Mouse (Mus musculus) heart, postnatal 0 days (tissue): ENCODE measurements around the gene Sel1l. TPM values are rescaled to one million over a fixed set of nuclear protein-coding genes. Genes with fewer than 3 reads are reported as not detected.
A peak's percentile ranks its signal among the peaks of the same experiment; 100 is the strongest.

Experiments
- ATAC-seq: fragments of 200-750 bp; cut with Nextera tagmentation; 2 replicates; pipeline ENCODE4 v1.8.0; 2017; ENCODE audit warnings: low read depth, moderate number of reproducible peaks, moderate library complexity; ENCODE audit not compliant: insufficient read depth
- DNase-seq: peaks from one replicate; pipeline ENCODE4 v3.0.0-alpha.2; 2016; ENCODE audit warnings: low spot score
- H3K27ac ChIP-seq: fragments of 300-500 bp; sonication (generic); 2 replicates; pipeline ENCODE4 v1.5.1; 2014; ENCODE audit warnings: low read depth, mild to moderate bottlenecking
- H3K27me3 ChIP-seq: fragments of 300-500 bp; sonication (generic); 2 replicates; pipeline ENCODE4 v1.6.1; 2014; ENCODE audit warnings: low read length, mixed read lengths; ENCODE audit not compliant: control insufficient read depth, insufficient read depth
- H3K36me3 ChIP-seq: fragments of 300-500 bp; sonication (generic); replicated peaks from 2 replicates; pipeline ENCODE4 v1.6.1; 2014; ENCODE audit warnings: low read length, mixed read lengths; ENCODE audit not compliant: control insufficient read depth, insufficient read depth
- H3K4me1 ChIP-seq: fragments of 300-500 bp; sonication (generic); 2 replicates; pipeline ENCODE4 v1.6.1; 2014; ENCODE audit warnings: antibody characterized with exemption; ENCODE audit not compliant: control insufficient read depth, insufficient read depth
- H3K4me2 ChIP-seq: fragments of 300-500 bp; sonication (generic); 2 replicates; pipeline ENCODE4 v1.6.1; 2014; ENCODE audit warnings: low read depth, mild to moderate bottlenecking, low read length, moderate library complexity
- H3K4me3 ChIP-seq: fragments of 300-500 bp; sonication (generic); 2 replicates; pipeline ENCODE4 v1.5.1; 2014; ENCODE audit warnings: low read depth, low read length
- H3K9ac ChIP-seq: fragments of 300-500 bp; sonication (generic); replicated peaks from 2 replicates; pipeline ENCODE4 v1.6.1; 2014; ENCODE audit warnings: low read depth, low read length, mixed read lengths
- H3K9me3 ChIP-seq: fragments of 300-500 bp; sonication (generic); replicated peaks from 2 replicates; pipeline ENCODE4 v1.6.1; 2016; ENCODE audit warnings: low read length; ENCODE audit not compliant: control insufficient read depth
- CTCF ChIP-seq: IDR thresholded peaks from 2 replicates; pipeline ENCODE4 v1.5.1; 2016; ENCODE audit warnings: antibody characterized with exemption, control low read depth, low read depth
- EP300 ChIP-seq: IDR thresholded peaks from 2 replicates; pipeline ENCODE4 v1.6.1; 2016; ENCODE audit warnings: antibody characterized with exemption, low read depth
- WGBS: fragments of 180-500 bp; shearing (Covaris S2); extraction: QIAGEN DNeasy Blood & Tissue Kit; methylation state at CpG from one replicate; pipeline ENCODE4 v1.1.7; 2014; 5-methylcytosine and 5-hydroxymethylcytosine counted together
- polyA plus RNA-seq: library from polyadenylated mRNA; unstranded; fragments of >200 nt; fragmentation: Nextera tagmentation; extraction: Ambion mirVana; gene quantifications from 2 replicates; pipeline ENCODE4 v1.2.1, GENCODE M21; 2015
- total RNA-seq: library from RNA; depleted of rRNA; stranded (reverse); fragments of >200 nt; gene quantifications from 2 replicates; pipeline ENCODE4 v1.2.3, GENCODE M21; 2014; ENCODE audit warnings: low replicate concordance

The Sel1l gene
- total and polyA plus RNA-seq, 2 experiments from 2014 or later = 39.1 to 44.2 TPM

GRCm38 (mm10) chr12:91845393-91845792, 3.6 kb downstream of the Sel1l start:
- Histone ChIP-seq H3K27ac (no peak overlapping the region), H3K27me3 (no peaks in the 10 kb centered on the region), H3K36me3 (peaks cover 22% of the 10 kb centered on the region), H3K4me2 (no peak overlapping the region), H3K4me3 (no peak overlapping the region), H3K9ac (no peak overlapping the region), H3K9me3 (no peaks in the 10 kb centered on the region), H3K4me1 (peaks cover 9% of the 10 kb centered on the region; the same call in 1 of the 2 replicates)
- ATAC-seq = no peak
- DNase-seq = no peak
- 91% methylated on average over 9 of the region's 9 CpGs for WGBS
- no peak for TF ChIP-seq CTCF
- TF ChIP-seq EP300 = no peak

- Histone ChIP-seq H3K4me1 (peaks cover 9% of the 10 kb centered on the region; the same call in 1 of the 2 replicates), H3K4me2 (no peak overlapping the region), H3K4me3 (no peak overlapping the region), H3K36me3 (peaks cover 28% of the 10 kb centered on the region), H3K27me3 (no peaks in the 10 kb centered on the region), H3K27ac (no peak overlapping the region), H3K9me3 (no peaks in the 10 kb centered on the region), H3K9ac (no peak overlapping the region)
- DNase-seq (no peak), ATAC-seq (no peak)
- 72% methylated on average over 4 of the region's 4 CpGs for WGBS
- no peak for TF ChIP-seq EP300
- no peak for TF ChIP-seq CTCF
These were observed 4.4 kb downstream of the Sel1l start for GRCm38 (mm10) chr12:91844542-91844941.

GRCm38 (mm10) chr12:91843888-91844287, 5.1 kb downstream of the Sel1l start:
- no peak for TF ChIP-seq CTCF
- TF ChIP-seq EP300 = no peak
- WGBS = 94% methylated on average over 13 of the region's 13 CpGs
- Histone ChIP-seq H3K9me3 (no peaks in the 10 kb centered on the region), H3K9ac (no peak overlapping the region), H3K27ac (no peak overlapping the region), H3K4me2 (no peak overlapping the region), H3K36me3 (peaks cover 35% of the 10 kb centered on the region), H3K27me3 (no peaks in the 10 kb centered on the region), H3K4me3 (no peak overlapping the region), H3K4me1 (peaks cover 9% of the 10 kb centered on the region; the same call in 1 of the 2 replicates)
- no peak for DNase-seq
- no peak for ATAC-seq

- Histone ChIP-seq H3K36me3 (peaks cover 55% of the 10 kb centered on the region), H3K4me2 (no peak overlapping the region)
- peak; percentile 27; the same call in 1 of the 2 replicates for ATAC-seq
These were observed 7.2 kb downstream of the Sel1l start for GRCm38 (mm10) chr12:91841714-91842113.

GRCm38 (mm10) chr12:91838261-91838660, 10.7 kb downstream of the Sel1l start:
- DNase-seq (no peak), ATAC-seq (no peak)
- no peaks in the 10 kb centered on the region for H3K27me3 ChIP-seq
- H3K9ac ChIP-seq = no peak overlapping the region
- H3K36me3 ChIP-seq = peaks cover 82% of the 10 kb centered on the region
- no peaks in the 10 kb centered on the region for H3K4me1 ChIP-seq
- no peak overlapping the region for H3K27ac ChIP-seq
- no peaks in the 10 kb centered on the region for H3K9me3 ChIP-seq
- no peak overlapping the region for H3K4me3 ChIP-seq
- 72% methylated on average over 7 of the region's 7 CpGs for whole genome bisulfite sequencing
- no peak overlapping the region for H3K4me2 ChIP-seq
- TF ChIP-seq CTCF (no peak), EP300 (no peak)

More at GRCm38 (mm10) chr12:91841714-91842113, 7.2 kb downstream of the Sel1l start:
- TF ChIP-seq EP300 (no peak), CTCF (no peak)
- H3K27me3 ChIP-seq = no peaks in the 10 kb centered on the region
- WGBS = 87% methylated on average over 6 of the region's 6 CpGs
- DNase-seq = no peak
- H3K4me1 ChIP-seq = no peaks in the 10 kb centered on the region
- H3K9ac ChIP-seq = no peak overlapping the region
- no peak overlapping the region for H3K27ac ChIP-seq
- no peaks in the 10 kb centered on the region for H3K9me3 ChIP-seq
- H3K4me3 ChIP-seq = no peak overlapping the region

GRCm38 (mm10) chr12:91837401-91838065, 11.4 kb downstream of the Sel1l start:
- Histone ChIP-seq H3K4me2 (no peak overlapping the region), H3K9me3 (no peaks in the 10 kb centered on the region), H3K4me3 (no peak overlapping the region), H3K27me3 (no peaks in the 10 kb centered on the region), H3K9ac (no peak overlapping the region), H3K27ac (no peak overlapping the region), H3K36me3 (peaks cover 89% of the 10 kb centered on the region), H3K4me1 (no peaks in the 10 kb centered on the region)
- WGBS = 59% methylated on average over 7 of the region's 7 CpGs
- TF ChIP-seq CTCF = no peak
- TF ChIP-seq EP300 = no peak
- ATAC-seq (no peak), DNase-seq (no peak)
